Mouse (Mus musculus) thymus, postnatal 0 days (tissue): ENCODE measurements around the gene Col5a2. TPM values are rescaled to one million over a fixed set of nuclear protein-coding genes. Genes with fewer than 3 reads are reported as not detected.
"Not testable (repeated sequence)": the region's sequence is repeated elsewhere in the genome, so short reads cannot be mapped to it uniquely, and the experiment has no call there.

Experiments used
- DNase-seq: peaks from one replicate; pipeline ENCODE4 v3.0.0-alpha.2; 2015; ENCODE audit warnings: low spot score
- polyA plus RNA-seq: library from polyadenylated mRNA; unstranded; fragments of >200 nt; fragmentation: Nextera tagmentation; extraction: Ambion mirVana; gene quantifications from 2 replicates; pipeline ENCODE4 v1.2.1, GENCODE M21; 2015

Col5a2 gene
- polyA plus RNA-seq, 1 experiment from 2014 or later, result 6.7 TPM

GRCm38 (mm10) chr1:45429145-45429544 lies 73.9 kb downstream of the Col5a2 start:
- not testable (repeated sequence) for DNase-seq

GRCm38 (mm10) chr1:45423915-45424314 lies 79.2 kb downstream of the Col5a2 start:
- DNase-seq, result no peak

GRCm38 (mm10) chr1:45420554-45420953 lies 82.5 kb downstream of the Col5a2 start:
- no peak for DNase-seq

GRCm38 (mm10) chr1:45419858-45420257 lies 83.2 kb downstream of the Col5a2 start:
- DNase-seq, result no peak

- DNase-seq, result no peak
Measured at GRCm38 (mm10) chr1:45381866-45382265, 121.2 kb downstream of the Col5a2 start.

- DNase-seq, result no peak
Measured at GRCm38 (mm10) chr1:45379992-45380690, 122.9 kb downstream of the Col5a2 start.

GRCm38 (mm10) chr1:45365427-45365826 lies 137.7 kb downstream of the Col5a2 start:
- no peak for DNase-seq

- no peak for DNase-seq
Measured at GRCm38 (mm10) chr1:45363274-45363673, 139.8 kb downstream of the Col5a2 start.

- DNase-seq, result no peak
Measured at GRCm38 (mm10) chr1:45359673-45360072, 143.4 kb downstream of the Col5a2 start.

GRCm38 (mm10) chr1:45359147-45359546 lies 143.9 kb downstream of the Col5a2 start:
- DNase-seq, result no peak

GRCm38 (mm10) chr1:45358020-45358419 lies 145.1 kb downstream of the Col5a2 start:
- DNase-seq, result no peak

GRCm38 (mm10) chr1:45355944-45356343 lies 147.1 kb downstream of the Col5a2 start:
- DNase-seq, result no peak

- no peak for DNase-seq
Measured at GRCm38 (mm10) chr1:45329149-45329548, 173.9 kb downstream of the Col5a2 start.

Other genes with a start within 250 kb of the Col5a2 start
- 166 and 193 TPM in 2 replicates for gene Col3a1, start 191.7 kb downstream of the Col5a2 start, polyA plus RNA-seq